Mouse (Mus musculus): ENCODE results near the gene Ercc5. TPM values are rescaled to one million over a fixed set of nuclear protein-coding genes. Genes with fewer than 3 reads are reported as not detected.

The Ercc5 gene
- polyA plus RNA-seq, 1 experiment from 2014 or later: 13.7 TPM

GRCm38 (mm10) chr1:44119201-44120073 lies 28.1 kb upstream of the Ercc5 start:
- peaks cover 31% of the 10 kb centered on the region for H3K36me3 ChIP-seq (ENCODE audit: control insufficient read depth, insufficient read depth, low read length)
- peak; percentile 89 for ATAC-seq (ENCODE audit: insufficient number of reproducible peaks, insufficient read depth, low FRiP score, low read depth)
- H3K9me3 ChIP-seq (ENCODE audit: control insufficient read depth, low read length): no peaks in the 10 kb centered on the region
- peak overlapping the region; percentile 84 for H3K9ac ChIP-seq (ENCODE audit: low read length)
- peaks cover 0 to 11% of the 10 kb centered on the region in 2 experiments; a peak in 2 of 4 replicates for H3K4me1 ChIP-seq (ENCODE audit: control insufficient read depth in 2 of 2, insufficient read depth in 2 of 2, low read length in 2 of 2)
- H3K4me2 ChIP-seq (ENCODE audit: low read length): peak overlapping the region; percentile 84
- H3K4me3 ChIP-seq (ENCODE audit: control insufficient read depth in 1 of 2, insufficient read depth in 1 of 2, low read depth in 1 of 2, low read length in 2 of 2): peak overlapping the region; percentile 59 to 84
- no peaks in the 10 kb centered on the region for H3K27me3 ChIP-seq (ENCODE audit: control insufficient read depth, insufficient read depth, low read length)
- under 1% methylated on average over 40 of the region's 43 CpGs for WGBS
- H3K27ac ChIP-seq (replicated peaks in 1 of 2; ENCODE audit: control insufficient read depth in 1 of 2, insufficient read depth in 1 of 2, low read depth in 2 of 2, low read length in 2 of 2): peak overlapping the region; percentile 96 to 99

GRCm38 (mm10) chr1:44120074-44120406 lies 27.5 kb upstream of the Ercc5 start:
- ATAC-seq (ENCODE audit: insufficient number of reproducible peaks, insufficient read depth, low FRiP score, low read depth): 0 out of 2 replicates have a peak, but pooled peaks have one; percentile 4
- Histone ChIP-seq H3K4me3 (ENCODE audit: control insufficient read depth in 1 of 2, insufficient read depth in 1 of 2, low read depth in 1 of 2, low read length in 2 of 2) (peak overlapping the region; percentile 59 to 84), H3K4me1 (ENCODE audit: control insufficient read depth in 2 of 2, insufficient read depth in 2 of 2, low read length in 2 of 2) (peaks cover 0 to 11% of the 10 kb centered on the region in 2 experiments; a peak in 2 of 4 replicates), H3K36me3 (ENCODE audit: control insufficient read depth, insufficient read depth, low read length) (peaks cover 25% of the 10 kb centered on the region), H3K9ac (ENCODE audit: low read length) (peak overlapping the region; percentile 84), H3K4me2 (ENCODE audit: low read length) (peak overlapping the region; percentile 84), H3K27ac (replicated peaks in 1 of 2; ENCODE audit: control insufficient read depth in 1 of 2, insufficient read depth in 1 of 2, low read depth in 2 of 2, low read length in 2 of 2) (peak overlapping the region; percentile 96 to 99), H3K9me3 (ENCODE audit: control insufficient read depth, low read length) (no peaks in the 10 kb centered on the region), H3K27me3 (ENCODE audit: control insufficient read depth, insufficient read depth, low read length) (no peaks in the 10 kb centered on the region)
- 6% methylated on average over 6 of the region's 6 CpGs for WGBS

GRCm38 (mm10) chr1:44122256-44122655 lies 25.3 kb upstream of the Ercc5 start:
- H3K9ac ChIP-seq (ENCODE audit: low read length): no peak overlapping the region
- peaks cover 0 to 11% of the 10 kb centered on the region in 2 experiments; a peak in 2 of 4 replicates for H3K4me1 ChIP-seq (ENCODE audit: control insufficient read depth in 2 of 2, insufficient read depth in 2 of 2, low read length in 2 of 2)
- H3K9me3 ChIP-seq (ENCODE audit: control insufficient read depth, low read length): no peaks in the 10 kb centered on the region
- H3K27ac ChIP-seq (replicated peaks in 1 of 2; ENCODE audit: control insufficient read depth in 1 of 2, insufficient read depth in 1 of 2, low read depth in 2 of 2, low read length in 2 of 2): no peak overlapping the region
- H3K36me3 ChIP-seq (ENCODE audit: control insufficient read depth, insufficient read depth, low read length): peaks cover 25% of the 10 kb centered on the region
- no peak overlapping the region for H3K4me3 ChIP-seq (ENCODE audit: control insufficient read depth in 1 of 2, insufficient read depth in 1 of 2, low read depth in 1 of 2, low read length in 2 of 2)
- H3K4me2 ChIP-seq (ENCODE audit: low read length): no peak overlapping the region
- H3K27me3 ChIP-seq (ENCODE audit: control insufficient read depth, insufficient read depth, low read length): no peaks in the 10 kb centered on the region
- 66% methylated on average over 3 of the region's 3 CpGs for WGBS
- no peak for ATAC-seq (ENCODE audit: insufficient number of reproducible peaks, insufficient read depth, low FRiP score, low read depth)

- no peak for ATAC-seq (ENCODE audit: insufficient number of reproducible peaks, insufficient read depth, low FRiP score, low read depth)
- Histone ChIP-seq H3K27ac (replicated peaks in 1 of 2; ENCODE audit: control insufficient read depth in 1 of 2, insufficient read depth in 1 of 2, low read depth in 2 of 2, low read length in 2 of 2) (no peak overlapping the region), H3K4me3 (ENCODE audit: control insufficient read depth in 1 of 2, insufficient read depth in 1 of 2, low read depth in 1 of 2, low read length in 2 of 2) (no peak overlapping the region), H3K4me2 (ENCODE audit: low read length) (no peak overlapping the region), H3K27me3 (ENCODE audit: control insufficient read depth, insufficient read depth, low read length) (no peaks in the 10 kb centered on the region), H3K36me3 (ENCODE audit: control insufficient read depth, insufficient read depth, low read length) (peaks cover 57% of the 10 kb centered on the region), H3K4me1 (ENCODE audit: control insufficient read depth in 2 of 2, insufficient read depth in 2 of 2, low read length in 2 of 2) (peaks cover 0 to under 1% of the 10 kb centered on the region in 2 experiments; a peak in 1 of 4 replicates), H3K9ac (ENCODE audit: low read length) (no peak overlapping the region), H3K9me3 (ENCODE audit: control insufficient read depth, low read length) (no peaks in the 10 kb centered on the region)
- WGBS: 90% methylated on average over 4 of the region's 4 CpGs
Observed at GRCm38 (mm10) chr1:44125590-44125989, 22.0 kb upstream of the Ercc5 start.

GRCm38 (mm10) chr1:44129929-44130581 lies 17.5 kb upstream of the Ercc5 start:
- no peak for ATAC-seq (ENCODE audit: insufficient number of reproducible peaks, insufficient read depth, low FRiP score, low read depth)
- no peak overlapping the region for H3K4me3 ChIP-seq (ENCODE audit: control insufficient read depth in 1 of 2, insufficient read depth in 1 of 2, low read depth in 1 of 2, low read length in 2 of 2)
- H3K4me1 ChIP-seq (ENCODE audit: control insufficient read depth in 2 of 2, insufficient read depth in 2 of 2, low read length in 2 of 2): no peaks in the 10 kb centered on the region
- peaks cover 65% of the 10 kb centered on the region for H3K36me3 ChIP-seq (ENCODE audit: control insufficient read depth, insufficient read depth, low read length)
- H3K9ac ChIP-seq (ENCODE audit: low read length): no peak overlapping the region
- no peaks in the 10 kb centered on the region for H3K27me3 ChIP-seq (ENCODE audit: control insufficient read depth, insufficient read depth, low read length)
- no peak overlapping the region for H3K4me2 ChIP-seq (ENCODE audit: low read length)
- no peak overlapping the region for H3K27ac ChIP-seq (replicated peaks in 1 of 2; ENCODE audit: control insufficient read depth in 1 of 2, insufficient read depth in 1 of 2, low read depth in 2 of 2, low read length in 2 of 2)
- no peaks in the 10 kb centered on the region for H3K9me3 ChIP-seq (ENCODE audit: control insufficient read depth, low read length)
- 55% methylated on average over 4 of the region's 4 CpGs for WGBS

- no peak for ATAC-seq (ENCODE audit: insufficient number of reproducible peaks, insufficient read depth, low FRiP score, low read depth)
- Histone ChIP-seq H3K27me3 (ENCODE audit: control insufficient read depth, insufficient read depth, low read length) (no peaks in the 10 kb centered on the region), H3K36me3 (ENCODE audit: control insufficient read depth, insufficient read depth, low read length) (peaks cover 69% of the 10 kb centered on the region), H3K4me2 (ENCODE audit: low read length) (no peak overlapping the region), H3K9ac (ENCODE audit: low read length) (no peak overlapping the region), H3K27ac (replicated peaks in 1 of 2; ENCODE audit: control insufficient read depth in 1 of 2, insufficient read depth in 1 of 2, low read depth in 2 of 2, low read length in 2 of 2) (no peak overlapping the region), H3K4me3 (ENCODE audit: control insufficient read depth in 1 of 2, insufficient read depth in 1 of 2, low read depth in 1 of 2, low read length in 2 of 2) (no peak overlapping the region), H3K9me3 (ENCODE audit: control insufficient read depth, low read length) (no peaks in the 10 kb centered on the region), H3K4me1 (ENCODE audit: control insufficient read depth in 2 of 2, insufficient read depth in 2 of 2, low read length in 2 of 2) (no peaks in the 10 kb centered on the region)
- 85% methylated on average over 4 of the region's 4 CpGs for WGBS
Observed at GRCm38 (mm10) chr1:44140232-44140631, 7.3 kb upstream of the Ercc5 start.

- Histone ChIP-seq H3K36me3 (ENCODE audit: control insufficient read depth, insufficient read depth, low read length) (peaks cover 60% of the 10 kb centered on the region), H3K27me3 (ENCODE audit: control insufficient read depth, insufficient read depth, low read length) (no peaks in the 10 kb centered on the region), H3K9me3 (ENCODE audit: control insufficient read depth, low read length) (no peaks in the 10 kb centered on the region), H3K4me2 (ENCODE audit: low read length) (no peak overlapping the region), H3K27ac (replicated peaks in 1 of 2; ENCODE audit: control insufficient read depth in 1 of 2, insufficient read depth in 1 of 2, low read depth in 2 of 2, low read length in 2 of 2) (no peak overlapping the region), H3K9ac (ENCODE audit: low read length) (no peak overlapping the region), H3K4me1 (ENCODE audit: control insufficient read depth in 2 of 2, insufficient read depth in 2 of 2, low read length in 2 of 2) (no peaks in the 10 kb centered on the region), H3K4me3 (ENCODE audit: control insufficient read depth in 1 of 2, insufficient read depth in 1 of 2, low read depth in 1 of 2, low read length in 2 of 2) (no peak overlapping the region)
- ATAC-seq (ENCODE audit: insufficient number of reproducible peaks, insufficient read depth, low FRiP score, low read depth): no peak
- 75% methylated on average over 5 of the region's 5 CpGs for WGBS
Observed at GRCm38 (mm10) chr1:44142747-44143146, 4.8 kb upstream of the Ercc5 start.
